In the genomic region with DNA sequence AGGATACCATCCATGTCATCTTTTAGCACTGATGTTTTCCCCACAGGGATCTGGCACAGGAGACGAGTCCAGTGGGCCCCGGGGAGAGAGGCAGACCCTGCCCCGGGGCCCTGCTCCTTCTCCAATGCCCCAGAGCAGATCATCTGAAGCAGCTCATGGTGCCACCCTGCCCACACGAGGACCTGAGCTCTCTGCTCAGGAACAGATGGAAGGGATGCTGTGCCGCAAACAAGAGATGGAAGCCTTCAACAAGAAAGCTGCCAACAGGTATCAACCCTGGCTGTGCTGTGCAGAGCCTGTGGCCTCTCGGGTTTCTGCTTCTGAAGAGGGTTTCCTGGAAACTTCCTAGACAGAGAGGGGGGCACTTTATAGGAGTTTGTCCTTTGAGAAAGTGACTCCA, we compare ENCODE assay signal across 26 mouse cellular contexts. TPM values are rescaled to one million over a fixed set of nuclear protein-coding genes. Genes with fewer than 3 reads are reported as not detected.
DNase-seq lines count a peak whose midpoint lies in the region; ATAC-seq and TF ChIP-seq lines count a peak whose summit lies in the region.
"Had no signal": no experiment of that assay in that cellular context is flagged by ENCODE, and none has a peak within 500 bp of the region (broad histone marks: within the 10 kb centered on the region; RNA-seq: fewer than 3 reads in every experiment).

No protein-coding gene starts in this region.

- H3K9me3 ChIP-seq in stomach, postnatal 0 days (ENCODE audit: control insufficient read depth, low read length), result no peaks in the 10 kb centered on the region
- H3K9me3 ChIP-seq in midbrain, embryonic 15.5 days, result no peaks in the 10 kb centered on the region
- H3K9me3 ChIP-seq: heart, embryonic 12.5 days; heart, embryonic 15.5 days; hindbrain, embryonic 10.5 days; hindbrain, embryonic 13.5 days; intestine, embryonic 15.5 days had no signal

- no peak for ATAC-seq in stomach, postnatal 0 days (ENCODE audit: low FRiP score, low TSS enrichment)
- no peak for ATAC-seq in midbrain, embryonic 15.5 days (replicated peaks)
- ATAC-seq: activated CD4-positive, CD25-positive, alpha-beta regulatory T cell, adult 4 months; forebrain, embryonic 14.5 days; forebrain, postnatal 0 days; hindbrain, embryonic 16.5 days; intestine, embryonic 15.5 days had no signal

- no peak overlapping the region for H3K4me2 ChIP-seq in stomach, postnatal 0 days (replicated peaks; ENCODE audit: low read depth)
- H3K4me2 ChIP-seq in midbrain, embryonic 15.5 days, result no peak overlapping the region
- H3K4me2 ChIP-seq: heart, embryonic 12.5 days; heart, embryonic 15.5 days; hindbrain, embryonic 13.5 days; intestine, embryonic 15.5 days had no signal

- 87% methylated on average over 6 of the region's 6 CpGs for WGBS in stomach, postnatal 0 days
- 87% methylated on average over 6 of the region's 6 CpGs for WGBS in midbrain, embryonic 15.5 days

- no peaks in the 10 kb centered on the region for H3K36me3 ChIP-seq in stomach, postnatal 0 days (ENCODE audit: control insufficient read depth, insufficient read depth, low read length)
- peaks cover 70% of the 10 kb centered on the region for H3K36me3 ChIP-seq in midbrain, embryonic 15.5 days (replicated peaks)
- H3K36me3 ChIP-seq: heart, embryonic 12.5 days; heart, embryonic 15.5 days; intestine, embryonic 15.5 days had no signal

- TF ChIP-seq EP300 in stomach, postnatal 0 days (optimal IDR thresholded peaks at IDR 0.05), result no peak

- H3K27ac ChIP-seq in stomach, postnatal 0 days (replicated peaks), result no peak overlapping the region
- no peak overlapping the region for H3K27ac ChIP-seq in midbrain, embryonic 15.5 days
- H3K27ac ChIP-seq: gastrocnemius, adult 2 months; heart, embryonic 15.5 days; hindbrain, embryonic 10.5 days; hindbrain, embryonic 13.5 days; intestine, embryonic 15.5 days had no signal

- peak; percentile 60 for DNase-seq in cerebellum, adult 11-12 months
- DNase-seq in cerebellum, postnatal 10 days, result no peak
- DNase-seq in cerebellum, adult 9-10 months, result peak; percentile 62
- no peak for DNase-seq in cerebellum, postnatal 4 days (ENCODE audit: low spot score in 2 of 2)
- peak; percentile 41 to 46 for DNase-seq in cerebellum, postnatal 36 days
- peak; percentile 12 for DNase-seq in stomach, postnatal 0 days (ENCODE audit: low spot score)
- no peak for DNase-seq in layer of hippocampus, adult 8-10 months (ENCODE audit: low spot score in 2 of 2)
- DNase-seq: adrenal gland, adult 8-10 months; adrenal gland, postnatal 25 days; forebrain, postnatal 0 days; gastrocnemius, adult 2 months; gastrocnemius, postnatal 14 days; heart, postnatal 10 days; heart, postnatal 36 days; kidney, adult 18-20 months had no signal

- no peaks in the 10 kb centered on the region for H3K4me1 ChIP-seq in stomach, postnatal 0 days (replicated peaks; ENCODE audit: control insufficient read depth, insufficient read depth)
- 0 out of 2 replicates have a peak, but pooled peaks cover 2% of the 10 kb centered on the region for H3K4me1 ChIP-seq in midbrain, embryonic 15.5 days
- H3K4me1 ChIP-seq: hindbrain, embryonic 13.5 days had no signal

- no peak overlapping the region for H3K9ac ChIP-seq in stomach, postnatal 0 days (ENCODE audit: low read length)
- no peak overlapping the region for H3K9ac ChIP-seq in midbrain, embryonic 15.5 days
- H3K9ac ChIP-seq: forebrain, postnatal 0 days; heart, embryonic 12.5 days; heart, embryonic 15.5 days; hindbrain, embryonic 13.5 days; intestine, embryonic 15.5 days had no signal

- H3K27me3 ChIP-seq in stomach, postnatal 0 days (ENCODE audit: control insufficient read depth, insufficient read depth, low read length), result no peaks in the 10 kb centered on the region
- no peaks in the 10 kb centered on the region for H3K27me3 ChIP-seq in midbrain, embryonic 15.5 days (replicated peaks)
- H3K27me3 ChIP-seq: heart, embryonic 15.5 days; hindbrain, embryonic 13.5 days; intestine, embryonic 15.5 days had no signal

- TF ChIP-seq CTCF in stomach, postnatal 0 days (IDR thresholded peaks at IDR 0.05; ENCODE audit: low read depth), result no peak

- no peak overlapping the region for H3K4me3 ChIP-seq in stomach, postnatal 0 days (ENCODE audit: low read depth, low read length)
- no peak overlapping the region for H3K4me3 ChIP-seq in midbrain, embryonic 15.5 days
- H3K4me3 ChIP-seq: gastrocnemius, adult 2 months; heart, embryonic 12.5 days; heart, embryonic 15.5 days; hindbrain, embryonic 10.5 days; hindbrain, embryonic 13.5 days; intestine, embryonic 15.5 days had no signal

RNA-seq across cellular contexts. Expression of a gene that starts 6.3 kb away (rescaled TPM):
- polyA plus RNA-seq in stomach, postnatal 0 days (2015; fragmentation: Nextera tagmentation; extraction: Ambion mirVana), result 17.6 and 19.3 TPM in 2 replicates
- polyA plus RNA-seq in midbrain, embryonic 15.5 days (2015; fragmentation: Nextera tagmentation; extraction: Ambion mirVana), result 180 and 188 TPM in 2 replicates
- 10 to 100 TPM; 14.6 to 20.0 (median 17.2) TPM for total RNA-seq in layer of hippocampus, adult 8-10 months (2022)

RNA-seq across cellular contexts. Expression of a gene that starts 39.0 kb away (rescaled TPM):
- 3.5 and 3.6 TPM in 2 replicates for polyA plus RNA-seq in stomach, postnatal 0 days (2015; fragmentation: Nextera tagmentation; extraction: Ambion mirVana)
- polyA plus RNA-seq in midbrain, embryonic 15.5 days (2015; fragmentation: Nextera tagmentation; extraction: Ambion mirVana), result 35.2 and 39.8 TPM in 2 replicates
- total RNA-seq in layer of hippocampus, adult 8-10 months (2022), result 100 to 1,000 TPM; 475 to 555 (median 513) TPM

RNA-seq across cellular contexts. Expression of a gene that starts 43.7 kb away (rescaled TPM):
- 22.2 and 23.3 TPM in 2 replicates for polyA plus RNA-seq in stomach, postnatal 0 days (2015; fragmentation: Nextera tagmentation; extraction: Ambion mirVana)
- polyA plus RNA-seq in midbrain, embryonic 15.5 days (2015; fragmentation: Nextera tagmentation; extraction: Ambion mirVana), result 98.0 and 98.6 TPM in 2 replicates
- total RNA-seq in layer of hippocampus, adult 8-10 months (2022), result 10 to 100 TPM; 79.4 to 87.1 (median 84.8) TPM

RNA-seq across cellular contexts. Expression of a gene that starts 51.5 kb away (rescaled TPM):
- polyA plus RNA-seq in stomach, postnatal 0 days (2015; fragmentation: Nextera tagmentation; extraction: Ambion mirVana), result 1.7 and 2.3 TPM in 2 replicates
- polyA plus RNA-seq in midbrain, embryonic 15.5 days (2015; fragmentation: Nextera tagmentation; extraction: Ambion mirVana), result 5.6 and 7.7 TPM in 2 replicates
- 1 to 10 TPM; 1.2 to 2.0 (median 1.8) TPM for total RNA-seq in layer of hippocampus, adult 8-10 months (2022)
- total RNA-seq: adrenal gland, postnatal 25 days; gastrocnemius, postnatal 4 days; heart, adult 8-10 months; heart, postnatal 10 days; heart, postnatal 36 days had no signal
- polyA plus RNA-seq: activated CD4-positive, CD25-positive, alpha-beta regulatory T cell, adult 4 months had no signal

Comparison
In these comparisons a context has a peak if more than half of its experiments do, and no peak if none do; other contexts are left out.
1. DNase-seq: peak in cerebellum, adult 11-12 months (single experiment), cerebellum, adult 9-10 months (single experiment), cerebellum, postnatal 36 days (2 of 2) and stomach, postnatal 0 days (single experiment); none in cerebellum, postnatal 10 days (0 of 2), cerebellum, postnatal 4 days (0 of 2) and layer of hippocampus, adult 8-10 months (0 of 2).